Mouse (Mus musculus): ENCODE data around the gene Prr13.

GRCm38 (mm10) chr15:102508336-102508735 lies 49.5 kb downstream of the Prr13 start:
- TF ChIP-seq RAD21 (IDR thresholded peaks at IDR 0.05; ENCODE audit: low read depth, low read length), result no peak
- no peak for TF ChIP-seq ZC3H11A (IDR thresholded peaks at IDR 0.05; ENCODE audit: low read depth, low read length)
- TF ChIP-seq GATA1 (IDR thresholded peaks at IDR 0.05; ENCODE audit: low read depth, low read length), result no peak

All from MEL (cell line).